Mouse (Mus musculus) liver, embryonic 12.5 days (tissue): ENCODE measurements at regions not wholly inside any gene's neighbourhood (a gene's known extent, or its start where the extent isn't known, plus 50 kb on each side); places are given as distances from the start of the nearest gene placed in this dataset.

Source experiments
- ATAC-seq: fragments of 200-750 bp; cut with Nextera tagmentation; 2 replicates; pipeline ENCODE4 v1.8.0; 2017; ENCODE audit warnings: moderate number of reproducible peaks, mild to moderate bottlenecking, moderate library complexity
- H3K27ac ChIP-seq: fragments of 300-500 bp; sonication (generic); 2 replicates; pipeline ENCODE4 v1.5.1; 2016; ENCODE audit warnings: mild to moderate bottlenecking
- H3K27me3 ChIP-seq: fragments of 300-500 bp; sonication (generic); replicated peaks from 2 replicates; pipeline ENCODE4 v1.6.1; 2016; ENCODE audit warnings: mild to moderate bottlenecking, moderate library complexity
- H3K36me3 ChIP-seq: fragments of 300-500 bp; sonication (generic); 2 replicates; pipeline ENCODE4 v1.6.1; 2016; ENCODE audit warnings: mild to moderate bottlenecking, moderate library complexity
- H3K4me1 ChIP-seq: fragments of 300-500 bp; sonication (generic); 2 replicates; pipeline ENCODE4 v1.6.1; 2016
- H3K4me2 ChIP-seq: fragments of 300-500 bp; sonication (generic); 2 replicates; pipeline ENCODE4 v1.6.1; 2016; ENCODE audit warnings: mild to moderate bottlenecking, moderate library complexity
- H3K4me3 ChIP-seq: fragments of 300-500 bp; sonication (generic); 2 replicates; pipeline ENCODE4 v1.5.1; 2016; ENCODE audit warnings: mild to moderate bottlenecking, moderate library complexity
- H3K9ac ChIP-seq: fragments of 300-500 bp; sonication (generic); 2 replicates; pipeline ENCODE4 v1.6.1; 2016; ENCODE audit warnings: mild to moderate bottlenecking, moderate library complexity
- H3K9me3 ChIP-seq: fragments of 300-500 bp; sonication (generic); replicated peaks from 2 replicates; pipeline ENCODE4 v1.6.1; 2016; ENCODE audit warnings: mild to moderate bottlenecking, moderate library complexity
- WGBS: fragments of 180-500 bp; shearing (Covaris S2); methylation state at CpG from one replicate; pipeline ENCODE4 v1.1.7; 2016; ENCODE audit not compliant: insufficient replicate concordance; 5-methylcytosine and 5-hydroxymethylcytosine counted together

DNA sequence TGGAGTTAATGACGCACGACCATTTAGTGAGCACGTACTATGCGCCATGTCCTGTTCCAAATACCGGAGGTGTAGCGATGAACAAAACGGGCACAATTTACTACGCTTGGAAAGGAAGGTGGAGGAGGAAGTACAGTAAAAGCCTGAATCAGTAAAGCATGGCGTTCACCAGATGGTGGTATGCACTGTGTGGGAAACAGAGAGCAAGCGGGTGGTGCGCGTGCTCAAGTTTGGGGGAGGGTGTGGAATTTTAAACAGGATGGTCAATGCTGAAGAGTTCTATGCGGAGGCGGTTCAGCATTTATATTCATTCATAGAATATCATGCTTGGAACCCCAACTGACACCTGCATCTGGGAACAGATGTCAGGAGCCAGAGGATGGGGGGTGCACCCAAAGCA, 164.7 kb upstream of the Slco3a1 start:
- Histone ChIP-seq H3K4me2 (no peak overlapping the region), H3K9ac (no peak overlapping the region), H3K36me3 (no peaks in the 10 kb centered on the region), H3K27ac (no peak overlapping the region), H3K27me3 (no peaks in the 10 kb centered on the region), H3K9me3 (no peaks in the 10 kb centered on the region), H3K4me1 (no peaks in the 10 kb centered on the region), H3K4me3 (no peak overlapping the region)
- ATAC-seq = no peak
- 88% methylated on average over 14 of the region's 14 CpGs for WGBS

DNA sequence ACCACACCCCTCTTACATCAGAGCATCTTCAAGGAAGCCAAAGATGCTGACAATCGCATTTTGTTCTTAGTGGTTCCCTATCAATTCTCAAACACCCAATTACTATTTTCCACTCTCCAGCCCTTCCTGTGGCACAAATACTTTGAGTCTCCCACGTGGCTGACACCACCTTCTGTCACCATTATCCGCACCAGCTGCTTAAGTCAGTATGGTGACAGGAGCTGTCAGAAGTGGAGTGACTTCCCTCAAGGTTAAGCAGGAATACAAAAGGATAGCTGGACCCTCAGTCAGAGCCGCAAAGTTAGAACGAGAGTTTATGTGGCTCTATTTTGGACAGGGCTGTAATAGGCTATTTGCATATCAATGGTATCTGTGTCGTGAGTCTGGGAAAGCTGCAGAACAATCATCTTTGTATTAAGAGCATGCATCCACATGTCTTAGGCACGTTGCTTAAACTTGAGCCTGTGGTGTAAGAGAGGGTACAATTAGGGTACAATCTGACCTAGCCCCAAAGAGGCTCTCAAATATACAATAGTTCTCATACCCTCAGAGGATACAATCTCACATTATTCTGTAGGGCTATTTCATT, 155.5 kb upstream of the Slco3a1 start:
- Histone ChIP-seq H3K27ac (no peak overlapping the region), H3K4me1 (no peaks in the 10 kb centered on the region), H3K27me3 (no peaks in the 10 kb centered on the region), H3K4me2 (no peak overlapping the region), H3K9ac (no peak overlapping the region), H3K36me3 (no peaks in the 10 kb centered on the region), H3K9me3 (no peaks in the 10 kb centered on the region), H3K4me3 (no peak overlapping the region)
- 56% methylated on average over 7 of the region's 7 CpGs for WGBS
- no peak for ATAC-seq

DNA sequence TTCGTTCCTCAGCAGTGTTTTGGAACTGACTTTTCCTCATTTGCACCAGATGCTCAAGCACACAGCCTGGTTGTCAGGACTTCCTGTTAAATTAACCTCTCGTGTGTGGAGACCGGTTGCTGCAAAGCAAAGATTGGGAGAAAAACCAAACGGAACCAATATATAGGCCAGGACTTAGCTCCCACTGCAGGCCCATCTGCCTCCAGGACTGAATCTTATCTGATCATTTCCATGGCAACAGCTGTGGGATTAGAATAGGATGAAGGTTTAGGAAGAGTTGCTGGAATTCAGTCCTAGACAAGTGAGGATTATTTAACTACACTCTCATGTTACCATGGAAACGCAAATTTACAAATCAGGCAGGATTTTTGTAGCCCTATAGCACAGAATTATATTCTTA, 154.4 kb upstream of the Slco3a1 start:
- Histone ChIP-seq H3K27ac (no peak overlapping the region), H3K4me3 (no peak overlapping the region), H3K36me3 (no peaks in the 10 kb centered on the region), H3K4me2 (no peak overlapping the region), H3K4me1 (no peaks in the 10 kb centered on the region), H3K27me3 (no peaks in the 10 kb centered on the region), H3K9ac (no peak overlapping the region), H3K9me3 (no peaks in the 10 kb centered on the region)
- no peak for ATAC-seq
- 37% methylated on average over 5 of the region's 5 CpGs for WGBS

DNA sequence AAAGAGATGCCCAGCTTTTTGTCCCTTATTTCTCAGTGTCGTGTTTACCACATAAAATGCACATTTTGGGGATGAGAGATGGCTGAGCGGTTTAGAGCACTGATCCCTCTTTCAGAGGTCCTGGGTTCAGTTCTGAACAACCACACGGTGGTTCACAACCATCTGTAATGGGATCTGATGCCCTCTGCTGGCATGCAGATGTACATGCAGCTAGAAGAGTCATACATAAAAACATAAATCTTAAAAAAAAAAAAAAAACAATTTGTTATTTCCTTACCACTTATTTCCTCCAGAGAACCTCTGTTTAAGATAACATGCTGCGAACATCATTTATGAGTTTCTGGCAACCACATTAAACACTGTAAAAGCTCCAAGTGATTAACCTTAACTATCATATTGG, 149.0 kb upstream of the Slco3a1 start:
- H3K9me3 ChIP-seq = no peaks in the 10 kb centered on the region
- no peaks in the 10 kb centered on the region for H3K36me3 ChIP-seq
- H3K4me1 ChIP-seq = no peaks in the 10 kb centered on the region
- H3K27me3 ChIP-seq = no peaks in the 10 kb centered on the region
- H3K27ac ChIP-seq = no peak overlapping the region
- no peak overlapping the region for H3K4me2 ChIP-seq
- no peak for ATAC-seq
- H3K4me3 ChIP-seq = no peak overlapping the region
- 51% methylated on average over 4 of the region's 4 CpGs for WGBS
- no peak overlapping the region for H3K9ac ChIP-seq

DNA sequence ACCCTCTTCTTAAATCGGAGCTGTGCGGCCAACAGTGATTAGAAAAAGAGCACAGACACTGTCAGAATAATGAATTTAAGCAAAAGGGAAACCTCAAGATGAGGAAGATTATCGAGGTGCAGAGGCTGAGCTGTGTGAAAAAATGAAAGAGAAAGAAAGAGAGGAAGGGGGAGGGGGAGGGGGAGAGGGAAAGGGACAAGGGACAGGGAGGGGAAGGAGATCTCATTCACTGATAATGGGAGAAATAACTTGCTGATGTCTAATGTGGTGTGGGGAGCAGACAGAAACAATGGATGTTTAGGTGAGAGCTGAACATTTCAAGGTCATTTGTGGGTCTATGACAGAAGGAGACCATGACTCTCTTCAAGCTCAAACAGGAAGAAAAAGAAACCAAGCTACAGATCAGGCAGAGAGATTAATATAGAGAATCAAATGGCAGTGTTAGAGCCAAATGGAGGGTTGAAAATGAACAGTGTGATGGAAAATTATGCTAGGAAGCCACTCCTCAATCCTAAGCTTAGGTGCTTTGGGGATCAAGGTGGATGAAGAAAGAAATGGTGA, 143.3 kb upstream of the Slco3a1 start:
- Histone ChIP-seq H3K9me3 (no peaks in the 10 kb centered on the region), H3K36me3 (no peaks in the 10 kb centered on the region), H3K4me1 (no peaks in the 10 kb centered on the region), H3K4me2 (no peak overlapping the region), H3K9ac (no peak overlapping the region), H3K27me3 (no peaks in the 10 kb centered on the region), H3K27ac (no peak overlapping the region), H3K4me3 (no peak overlapping the region)
- ATAC-seq = no peak
- WGBS = 54% methylated on average over 3 of the region's 3 CpGs

DNA sequence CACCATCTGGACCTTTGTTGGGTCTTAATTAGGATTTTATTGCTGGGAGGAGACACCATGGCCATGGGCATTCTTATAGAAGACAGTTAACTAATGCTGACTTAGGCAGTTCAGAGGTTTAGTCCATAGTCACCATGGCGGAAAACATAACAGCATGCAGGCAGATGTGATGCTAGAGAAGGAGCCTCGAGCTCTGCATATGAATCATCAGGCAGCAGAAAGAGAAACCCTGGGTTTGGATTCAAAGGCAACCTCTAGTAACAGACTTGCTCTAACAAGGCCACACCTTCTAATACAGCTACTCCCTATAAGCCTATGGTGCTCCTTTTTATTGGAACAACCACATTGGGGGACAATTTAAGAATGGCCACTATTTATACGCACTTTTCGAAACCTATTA, 141.7 kb upstream of the Slco3a1 start:
- no peaks in the 10 kb centered on the region for H3K27me3 ChIP-seq
- no peak overlapping the region for H3K27ac ChIP-seq
- H3K9ac ChIP-seq = no peak overlapping the region
- H3K4me3 ChIP-seq = no peak overlapping the region
- no peaks in the 10 kb centered on the region for H3K4me1 ChIP-seq
- no peaks in the 10 kb centered on the region for H3K9me3 ChIP-seq
- 71% methylated on average over 4 of the region's 4 CpGs for WGBS
- no peak for ATAC-seq
- H3K4me2 ChIP-seq = no peak overlapping the region
- H3K36me3 ChIP-seq = no peaks in the 10 kb centered on the region

DNA sequence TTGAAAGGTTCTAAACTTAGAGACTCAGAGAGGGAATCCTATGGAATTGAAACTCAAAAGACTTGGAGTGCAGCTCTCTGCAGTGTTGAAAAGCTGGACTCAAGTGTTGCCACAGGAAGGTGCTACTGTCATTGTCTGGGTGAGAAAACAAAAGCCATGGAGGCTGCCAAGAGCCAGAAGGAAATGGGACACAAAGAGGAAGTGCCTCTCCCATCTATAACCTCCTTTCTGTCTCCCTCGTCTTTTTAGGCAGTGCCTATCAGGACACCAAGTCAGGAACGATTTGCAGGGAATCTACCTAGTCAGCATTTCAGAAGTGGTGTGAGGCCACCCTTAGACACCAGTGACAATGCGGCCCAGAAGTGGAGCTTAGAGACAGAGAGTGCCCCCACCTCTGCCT, 138.5 kb upstream of the Slco3a1 start:
- Histone ChIP-seq H3K27ac (no peak overlapping the region), H3K9ac (no peak overlapping the region), H3K27me3 (no peaks in the 10 kb centered on the region), H3K4me1 (no peaks in the 10 kb centered on the region), H3K4me3 (no peak overlapping the region), H3K4me2 (no peak overlapping the region), H3K9me3 (no peaks in the 10 kb centered on the region), H3K36me3 (no peaks in the 10 kb centered on the region)
- WGBS = 34% methylated on average over 3 of the region's 3 CpGs
- ATAC-seq = no peak

DNA sequence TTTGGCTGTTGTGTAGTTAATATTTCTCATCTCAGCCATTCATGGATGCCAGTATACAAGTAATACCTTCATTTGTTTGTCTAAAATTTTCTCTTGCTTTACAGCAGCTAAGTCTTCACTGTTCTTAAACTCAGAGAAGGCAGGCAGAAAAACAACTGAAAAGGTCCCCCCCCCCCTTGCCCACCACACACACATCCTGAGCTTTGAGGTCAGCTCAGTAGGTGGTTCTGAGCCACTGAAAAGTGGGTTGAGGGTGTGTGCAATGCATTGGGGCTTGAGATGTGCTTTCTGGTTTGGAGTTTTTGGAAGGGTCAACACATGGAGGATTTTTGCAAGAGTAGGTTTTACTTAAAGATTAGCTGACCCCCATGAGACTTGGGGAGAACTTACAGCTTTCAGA, 136.1 kb upstream of the Slco3a1 start:
- ATAC-seq = no peak
- Histone ChIP-seq H3K4me3 (no peak overlapping the region), H3K27me3 (no peaks in the 10 kb centered on the region), H3K36me3 (no peaks in the 10 kb centered on the region), H3K27ac (no peak overlapping the region), H3K4me1 (no peaks in the 10 kb centered on the region), H3K9ac (no peak overlapping the region), H3K4me2 (no peak overlapping the region), H3K9me3 (no peaks in the 10 kb centered on the region)

DNA sequence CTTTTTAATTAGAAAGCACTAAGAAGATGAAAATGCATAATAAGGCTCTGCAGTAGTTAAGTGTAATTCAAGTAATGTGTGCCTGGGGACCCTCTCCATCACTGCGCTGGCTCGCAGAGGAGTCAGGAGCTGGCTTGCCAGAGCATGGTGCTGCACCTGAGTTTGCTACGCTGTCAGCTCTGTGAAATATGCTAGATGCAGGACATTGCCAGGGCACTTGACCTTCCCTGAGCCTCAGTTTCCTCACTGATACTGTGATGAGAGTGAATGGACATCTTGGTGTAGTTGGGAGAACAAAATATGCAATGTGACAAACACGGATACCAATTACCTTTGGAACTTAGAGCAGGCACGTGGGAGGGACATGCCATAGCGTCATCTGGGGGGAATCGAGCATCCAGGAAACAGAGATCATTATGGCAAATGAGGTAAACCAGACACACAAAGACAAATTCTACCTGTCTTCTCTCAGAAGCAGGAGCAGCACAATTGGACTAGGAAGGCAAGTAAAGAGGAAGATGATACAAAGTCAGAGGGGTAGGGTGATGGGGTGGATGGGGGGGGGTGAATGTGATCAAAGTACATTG, 133.6 kb upstream of the Slco3a1 start:
- no peak for ATAC-seq
- Histone ChIP-seq H3K27ac (no peak overlapping the region), H3K4me2 (no peak overlapping the region), H3K27me3 (no peaks in the 10 kb centered on the region), H3K36me3 (no peaks in the 10 kb centered on the region), H3K4me3 (no peak overlapping the region), H3K9me3 (no peaks in the 10 kb centered on the region), H3K9ac (no peak overlapping the region), H3K4me1 (no peaks in the 10 kb centered on the region)
- 74% methylated on average over 7 of the region's 7 CpGs for WGBS

DNA sequence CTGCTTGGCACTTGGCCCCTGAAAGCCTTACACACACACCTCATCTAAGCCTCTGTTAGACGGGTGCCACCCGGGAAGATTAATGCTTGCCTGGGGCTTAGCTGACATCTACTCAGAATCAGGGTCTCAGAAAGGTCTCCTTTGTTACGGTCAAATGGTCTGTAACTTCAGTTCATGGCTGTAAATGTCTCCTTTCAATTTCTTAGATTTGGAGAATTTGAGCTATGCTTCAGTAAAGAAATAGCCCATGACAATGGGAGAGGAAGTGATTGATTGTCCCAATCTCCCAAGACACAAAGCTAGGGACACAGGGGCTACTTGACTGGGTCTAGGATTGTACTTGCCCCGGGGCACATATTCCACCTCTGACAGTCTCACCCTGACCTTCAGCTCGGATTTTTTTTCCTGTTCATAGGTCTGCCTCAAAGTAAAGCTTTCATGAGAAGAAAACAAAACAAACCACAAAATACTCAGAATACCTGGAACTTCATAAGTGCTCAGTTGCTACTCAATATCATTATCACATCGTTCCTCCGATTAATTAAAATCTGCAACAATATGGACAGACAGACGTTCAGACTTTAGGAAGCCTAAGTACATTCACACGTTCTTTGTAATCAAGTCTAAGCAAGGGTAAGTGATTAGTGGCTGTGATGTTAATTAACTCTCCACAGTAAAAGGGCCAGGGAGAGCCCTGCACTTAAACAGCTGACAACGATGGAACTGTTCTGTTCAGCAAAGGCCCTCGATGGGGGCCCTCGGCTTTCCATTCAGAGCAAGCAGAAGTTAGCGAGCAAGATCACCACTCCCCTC, 132.9 kb upstream of the Slco3a1 start:
- no peaks in the 10 kb centered on the region for H3K9me3 ChIP-seq
- ATAC-seq = no peak
- no peaks in the 10 kb centered on the region for H3K36me3 ChIP-seq
- H3K4me3 ChIP-seq = no peak overlapping the region
- no peak overlapping the region for H3K4me2 ChIP-seq
- no peaks in the 10 kb centered on the region for H3K27me3 ChIP-seq
- no peak overlapping the region for H3K9ac ChIP-seq
- WGBS = 62% methylated on average over 13 of the region's 13 CpGs
- no peaks in the 10 kb centered on the region for H3K4me1 ChIP-seq
- no peak overlapping the region for H3K27ac ChIP-seq

DNA sequence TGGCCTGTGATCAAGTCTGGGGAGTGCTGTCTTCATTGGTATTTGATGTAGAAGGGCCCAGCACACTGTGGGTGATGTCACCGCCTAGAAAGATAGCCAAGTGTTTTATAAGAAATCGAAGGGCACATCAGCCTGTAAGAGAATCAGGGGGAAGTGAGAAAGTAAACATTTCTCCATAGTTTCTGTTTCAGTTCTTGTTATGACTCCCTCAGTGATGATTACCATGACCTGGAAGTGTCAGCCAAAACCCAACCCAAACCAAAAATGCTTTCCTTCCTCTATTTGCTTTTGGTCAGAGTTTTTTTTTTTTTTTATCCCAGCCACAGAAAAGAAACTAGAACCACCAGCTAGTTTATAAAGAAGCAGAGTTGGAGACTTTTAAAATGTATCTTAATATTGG, 129.4 kb upstream of the Slco3a1 start:
- Histone ChIP-seq H3K27me3 (no peaks in the 10 kb centered on the region), H3K4me2 (no peak overlapping the region), H3K4me3 (no peak overlapping the region), H3K27ac (no peak overlapping the region), H3K36me3 (no peaks in the 10 kb centered on the region), H3K4me1 (no peaks in the 10 kb centered on the region), H3K9me3 (no peaks in the 10 kb centered on the region), H3K9ac (no peak overlapping the region)
- ATAC-seq = no peak
- 52% methylated on average over 2 of the region's 2 CpGs for WGBS

DNA sequence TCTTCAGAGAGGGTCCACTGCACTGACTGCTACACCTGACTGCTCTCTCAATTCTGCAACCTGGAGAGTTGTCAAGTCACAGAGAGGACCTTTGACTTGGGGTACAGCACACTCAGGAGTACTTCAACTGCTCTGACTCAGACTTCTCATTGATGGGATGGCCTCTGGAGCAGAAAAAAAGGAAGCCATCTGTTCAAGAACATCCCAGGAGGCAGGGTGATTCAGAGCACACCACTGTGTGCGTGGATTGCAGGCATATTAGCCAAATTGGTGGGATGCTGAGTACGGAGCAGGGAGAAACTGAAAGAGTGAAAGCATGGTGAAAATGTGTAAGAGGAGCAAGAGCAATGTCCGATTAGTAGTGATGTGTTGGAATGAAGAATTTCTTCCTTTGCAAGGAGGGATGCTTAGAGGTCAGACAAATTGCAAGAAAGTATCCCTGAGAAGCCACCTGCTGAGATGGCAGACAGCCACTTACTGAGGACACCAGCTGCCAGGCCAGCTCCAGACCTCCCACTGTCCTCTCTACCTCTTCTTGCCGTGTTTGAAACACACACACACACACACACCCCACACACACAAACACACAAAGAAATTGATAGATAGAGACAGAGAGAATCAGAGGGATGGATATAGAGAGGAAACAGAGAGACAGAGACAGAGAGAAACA, 119.2 kb upstream of the Slco3a1 start:
- H3K27me3 ChIP-seq = no peaks in the 10 kb centered on the region
- H3K4me1 ChIP-seq = no peaks in the 10 kb centered on the region
- no peak overlapping the region for H3K27ac ChIP-seq
- ATAC-seq = no peak
- no peak overlapping the region for H3K4me3 ChIP-seq
- H3K36me3 ChIP-seq = no peaks in the 10 kb centered on the region
- H3K4me2 ChIP-seq = no peak overlapping the region
- no peaks in the 10 kb centered on the region for H3K9me3 ChIP-seq
- WGBS = 55% methylated on average over 4 of the region's 4 CpGs
- no peak overlapping the region for H3K9ac ChIP-seq
